Mouse (Mus musculus) right cerebral cortex, postnatal 14 days (tissue): ENCODE measurements around the gene Gpcpd1.

Experiments used
- DNase-seq: peaks from one replicate; pipeline ENCODE4 v3.0.0; 2022

The Gpcpd1 gene

GRCm38 (mm10) chr2:132584191-132584590 lies 3.3 kb downstream of the Gpcpd1 start:
- DNase-seq, result no peak

- no peak for DNase-seq
Observed at GRCm38 (mm10) chr2:132583126-132583525, 4.4 kb downstream of the Gpcpd1 start.

GRCm38 (mm10) chr2:132582227-132582626 lies 5.3 kb downstream of the Gpcpd1 start:
- peak; percentile 84 for DNase-seq

GRCm38 (mm10) chr2:132579689-132580088 lies 7.8 kb downstream of the Gpcpd1 start:
- DNase-seq, result no peak

GRCm38 (mm10) chr2:132578711-132579110 lies 8.8 kb downstream of the Gpcpd1 start:
- no peak for DNase-seq

- peak; percentile 97 for DNase-seq
Observed at GRCm38 (mm10) chr2:132578059-132578458, 9.5 kb downstream of the Gpcpd1 start.

GRCm38 (mm10) chr2:132577431-132577981 lies 10.0 kb downstream of the Gpcpd1 start:
- peak; percentile 55 for DNase-seq

GRCm38 (mm10) chr2:132576522-132577135 lies 10.9 kb downstream of the Gpcpd1 start:
- DNase-seq, result no peak

- DNase-seq, result peak; percentile 25
Observed at GRCm38 (mm10) chr2:132575759-132576439, 11.6 kb downstream of the Gpcpd1 start.

GRCm38 (mm10) chr2:132575256-132575655 lies 12.3 kb downstream of the Gpcpd1 start:
- DNase-seq, result no peak

GRCm38 (mm10) chr2:132573280-132573679 lies 14.2 kb downstream of the Gpcpd1 start:
- DNase-seq, result no peak

- DNase-seq, result no peak
Observed at GRCm38 (mm10) chr2:132572651-132573050, 14.9 kb downstream of the Gpcpd1 start.

- DNase-seq, result no peak
Observed at GRCm38 (mm10) chr2:132571301-132571700, 16.2 kb downstream of the Gpcpd1 start.

- no peak for DNase-seq
Observed at GRCm38 (mm10) chr2:132570869-132571268, 16.7 kb downstream of the Gpcpd1 start.

- no peak for DNase-seq
Observed at GRCm38 (mm10) chr2:132569686-132570085, 17.8 kb downstream of the Gpcpd1 start.

- DNase-seq, result no peak
Observed at GRCm38 (mm10) chr2:132567414-132567813, 20.1 kb downstream of the Gpcpd1 start.

GRCm38 (mm10) chr2:132561860-132562259 lies 25.7 kb downstream of the Gpcpd1 start:
- DNase-seq, result no peak

- DNase-seq, result no peak
Observed at GRCm38 (mm10) chr2:132527864-132528263, 59.7 kb downstream of the Gpcpd1 start.

- peak; percentile 58 for DNase-seq
Observed at GRCm38 (mm10) chr2:132526894-132527532, 60.5 kb downstream of the Gpcpd1 start.

GRCm38 (mm10) chr2:132526110-132526509 lies 61.4 kb downstream of the Gpcpd1 start:
- no peak for DNase-seq

GRCm38 (mm10) chr2:132518021-132518901 lies 69.3 kb downstream of the Gpcpd1 start:
- no peak for DNase-seq

GRCm38 (mm10) chr2:132517194-132517836 lies 70.2 kb downstream of the Gpcpd1 start:
- DNase-seq, result no peak
